Mouse (Mus musculus): ENCODE data around the gene Wnt3a.

- TF ChIP-seq POLR2A (IDR thresholded peaks at IDR 0.05; ENCODE audit: insufficient read length, low read depth), result no peak
- TF ChIP-seq MAX (IDR thresholded peaks at IDR 0.05; ENCODE audit: low read depth), result no peak
- TF ChIP-seq SRF (IDR thresholded peaks at IDR 0.05; ENCODE audit: control insufficient read depth, insufficient read length, low read depth), result no peak
- TF ChIP-seq MYOG (IDR thresholded peaks at IDR 0.05; ENCODE audit: control insufficient read depth in 1 of 3, insufficient read depth in 1 of 3, insufficient read length in 2 of 3, low read depth in 2 of 3), result no peak
- no peak for TF ChIP-seq USF1 (IDR thresholded peaks at IDR 0.05; ENCODE audit: low read depth)
- no peak for TF ChIP-seq POLR2AphosphoS2 (IDR thresholded peaks at IDR 0.05; ENCODE audit: insufficient read length, low read depth)
- TF ChIP-seq CEBPB (IDR thresholded peaks at IDR 0.05; ENCODE audit: insufficient read depth, poor library complexity, severe bottlenecking), result no peak
- TF ChIP-seq TCF3 (IDR thresholded peaks at IDR 0.05; ENCODE audit: insufficient read length, low read depth), result no peak
- no peak for TF ChIP-seq TCF12 (IDR thresholded peaks at IDR 0.05; ENCODE audit: insufficient read depth, poor library complexity, severe bottlenecking)
- no peak for TF ChIP-seq E2F4 (IDR thresholded peaks at IDR 0.05; ENCODE audit: insufficient read depth)
- TF ChIP-seq MYOD1 (IDR thresholded peaks at IDR 0.05; ENCODE audit: control insufficient read depth in 1 of 3, insufficient read length in 2 of 3, low read depth in 2 of 3), result no peak
- TF ChIP-seq REST (IDR thresholded peaks at IDR 0.05; ENCODE audit: insufficient read depth, insufficient read length), result no peak
These were observed 23.8 kb downstream of the Wnt3a start for GRCm38 (mm10) chr11:59266727-59267126.
